Mouse (Mus musculus): ENCODE results near the gene Gm28042.

DNA sequence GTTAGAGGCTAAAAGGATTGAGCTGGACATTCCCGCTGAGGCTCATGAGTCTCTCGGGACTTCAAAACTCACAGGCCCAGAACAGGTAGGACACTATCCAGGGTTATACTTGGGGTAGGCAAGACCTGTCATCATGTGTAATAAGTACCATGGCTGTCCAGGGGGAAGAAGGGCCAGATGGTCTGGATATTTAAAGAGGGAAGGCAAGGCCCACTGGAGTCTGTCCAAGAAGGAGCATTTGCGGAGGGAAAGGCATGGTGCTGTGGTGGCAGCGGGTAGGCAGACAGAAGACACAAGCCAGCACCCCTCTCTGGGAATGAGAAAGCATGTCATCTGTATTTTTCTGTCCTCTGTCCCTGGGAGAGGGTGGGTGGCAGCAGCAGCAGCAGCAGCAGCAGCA lies 46.8 kb downstream of the Gm28042 start:
- TF ChIP-seq POLR2A (IDR thresholded peaks at IDR 0.05; ENCODE audit: control insufficient read depth, extremely low read depth, insufficient read depth, low read length, poor library complexity) (no peak), CTCF (IDR thresholded peaks at IDR 0.05; ENCODE audit: borderline replicate concordance, control insufficient read depth, extremely low read depth, insufficient read depth, low read length, poor library complexity) (no peak)
